Mouse (Mus musculus) olfactory bulb, adult 2 months (tissue): ENCODE measurements around the gene Csmd2. TPM values are rescaled to one million over a fixed set of nuclear protein-coding genes. Genes with fewer than 3 reads are reported as not detected.
"Not testable (repeated sequence)": the region's sequence is repeated elsewhere in the genome, so short reads cannot be mapped to it uniquely, and the experiment has no call there.

Source experiments
- H3K27ac ChIP-seq: fragments of 200-500 bp; 2 replicates; pipeline ENCODE4 v1.5.1; 2012; ENCODE audit warnings: low read depth, low read length; ENCODE audit not compliant: insufficient read depth
- H3K4me1 ChIP-seq: fragments of 200-500 bp; 2 replicates; pipeline ENCODE4 v1.6.1; 2012; ENCODE audit warnings: low read length; ENCODE audit not compliant: control insufficient read depth, insufficient read depth
- H3K4me3 ChIP-seq: fragments of 200-500 bp; 2 replicates; pipeline ENCODE4 v1.5.1; 2012; ENCODE audit warnings: mild to moderate bottlenecking, low read depth, low read length, moderate library complexity; ENCODE audit not compliant: insufficient read depth
- CTCF ChIP-seq: fragments of 200-500 bp; IDR thresholded peaks from 2 replicates; pipeline ENCODE4 v1.5.1; 2012; ENCODE audit warnings: low read depth, mild to moderate bottlenecking, low read length, moderate library complexity; ENCODE audit not compliant: insufficient read depth
- POLR2A ChIP-seq: fragments of 200-500 bp; IDR thresholded peaks from 2 replicates; pipeline ENCODE4 v1.6.1; 2012; ENCODE audit warnings: mild to moderate bottlenecking, low read depth, low read length, moderate library complexity; ENCODE audit not compliant: insufficient read depth
- WGBS: fragments of 180-500 bp; shearing (Covaris S2); methylation state at CpG from one replicate; pipeline ENCODE4 v1.1.7; 2018; 5-methylcytosine and 5-hydroxymethylcytosine counted together
- polyA plus RNA-seq: library from polyadenylated mRNA; stranded (reverse); fragments of >200 nt; gene quantifications from 2 replicates; pipeline ENCODE4 v1.2.4, GENCODE M21; 2012; ENCODE audit warnings: low replicate concordance; ENCODE audit not compliant: missing spikeins, insufficient read depth, insufficient read length

The Csmd2 gene
- polyA plus RNA-seq, 1 experiment, result not detected

DNA sequence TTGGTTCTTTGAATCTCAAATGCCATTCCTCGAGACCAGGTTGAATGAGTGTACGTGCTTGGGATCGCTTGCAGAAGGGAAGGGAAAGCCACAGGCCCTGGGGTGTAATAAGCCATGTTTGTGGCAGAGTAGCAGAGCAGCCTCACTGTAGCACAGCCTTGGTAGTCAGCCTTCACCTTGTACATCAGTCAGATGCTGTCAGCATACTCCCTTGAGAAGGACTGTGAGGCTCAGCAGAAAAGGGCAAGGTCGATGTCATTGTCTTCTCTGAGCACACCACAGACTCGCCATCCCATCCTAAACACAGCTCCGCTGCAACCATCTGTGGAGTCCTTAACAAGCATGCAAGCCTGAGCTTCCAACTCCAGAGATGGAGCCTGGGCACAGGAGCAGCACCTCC, 533.6 kb downstream of the Csmd2 start:
- 91% methylated on average over 6 of the region's 6 CpGs for WGBS
- no peak for TF ChIP-seq CTCF
- TF ChIP-seq POLR2A, result no peak
- no peak overlapping the region for H3K27ac ChIP-seq
- no peak overlapping the region for H3K4me3 ChIP-seq
- 0 out of 2 replicates have a peak, but pooled peaks cover 5% of the 10 kb centered on the region for H3K4me1 ChIP-seq

DNA sequence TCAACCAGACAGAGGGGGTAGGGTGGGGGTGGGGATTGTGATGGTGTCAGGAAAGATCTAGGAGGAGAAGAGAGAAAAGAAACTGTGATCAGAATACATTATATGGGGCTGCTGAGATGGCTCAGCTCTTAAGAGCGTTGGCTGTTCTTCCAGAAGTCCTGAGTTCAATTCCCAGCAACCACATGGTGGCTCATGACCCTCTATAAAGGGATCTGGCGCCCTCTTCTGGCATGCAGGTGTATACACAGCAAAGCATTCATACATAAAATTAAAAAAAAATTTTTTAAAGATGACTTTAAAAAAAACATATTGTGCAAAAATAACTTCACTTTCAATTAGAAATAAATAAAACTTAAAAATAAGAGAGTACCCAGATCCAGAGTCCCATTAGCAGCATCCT, 555.7 kb downstream of the Csmd2 start:
- Histone ChIP-seq H3K4me3 (no peak overlapping the region), H3K27ac (no peak overlapping the region), H3K4me1 (no peaks in the 10 kb centered on the region)
- 41% methylated on average over 2 of the region's 2 CpGs for WGBS
- TF ChIP-seq CTCF (no peak), POLR2A (no peak)

DNA sequence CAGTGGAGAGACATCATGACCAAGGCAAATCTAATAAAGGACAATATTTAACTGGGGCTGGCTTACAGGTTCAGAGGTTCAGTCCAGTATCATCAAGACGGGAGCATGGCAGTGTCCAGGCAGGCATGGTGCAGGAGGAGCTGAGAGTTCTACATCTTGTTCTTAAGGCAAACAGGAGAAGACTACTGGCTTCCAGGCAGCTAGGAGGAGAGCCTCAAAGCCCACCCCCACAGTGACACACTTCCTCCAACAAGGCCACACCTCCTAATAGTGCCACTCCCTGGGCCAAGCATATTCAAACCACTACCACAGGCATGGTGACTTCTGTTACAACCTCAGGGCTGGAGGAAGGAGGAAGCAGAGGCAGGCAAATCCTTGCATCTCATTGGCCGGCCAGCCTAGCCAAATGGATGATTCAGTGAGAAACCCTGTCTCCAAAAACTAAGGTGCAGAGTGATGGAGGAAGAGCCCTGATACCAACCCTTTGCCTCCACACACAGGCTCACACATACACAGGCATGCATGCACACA, 556.4 kb downstream of the Csmd2 start:
- not testable (repeated sequence) for H3K27ac ChIP-seq, H3K4me3 ChIP-seq, H3K4me1 ChIP-seq
- WGBS, result 88% methylated on average over 2 of the region's 2 CpGs

DNA sequence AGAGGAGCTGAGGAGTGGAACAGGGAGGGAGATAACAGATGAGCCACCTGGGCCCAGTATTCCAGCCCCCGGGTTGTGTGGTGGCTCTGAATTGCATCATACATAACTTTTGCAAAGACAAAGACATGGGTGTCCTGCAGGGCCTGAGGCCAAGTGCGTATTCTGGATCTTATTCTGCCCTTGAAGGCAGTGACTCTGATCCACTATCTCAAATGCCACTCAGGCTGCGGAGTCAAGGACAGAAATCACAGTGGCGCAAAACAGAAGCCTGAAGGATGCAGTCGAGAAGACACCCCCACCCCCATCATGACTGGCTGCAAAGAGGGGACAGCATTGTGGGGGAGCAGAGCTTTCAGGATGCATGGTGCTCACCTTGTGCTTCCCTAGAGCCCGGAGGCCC, 563.1 kb downstream of the Csmd2 start:
- TF ChIP-seq POLR2A (no peak), CTCF (no peak)
- H3K4me3 ChIP-seq, result no peak overlapping the region

DNA sequence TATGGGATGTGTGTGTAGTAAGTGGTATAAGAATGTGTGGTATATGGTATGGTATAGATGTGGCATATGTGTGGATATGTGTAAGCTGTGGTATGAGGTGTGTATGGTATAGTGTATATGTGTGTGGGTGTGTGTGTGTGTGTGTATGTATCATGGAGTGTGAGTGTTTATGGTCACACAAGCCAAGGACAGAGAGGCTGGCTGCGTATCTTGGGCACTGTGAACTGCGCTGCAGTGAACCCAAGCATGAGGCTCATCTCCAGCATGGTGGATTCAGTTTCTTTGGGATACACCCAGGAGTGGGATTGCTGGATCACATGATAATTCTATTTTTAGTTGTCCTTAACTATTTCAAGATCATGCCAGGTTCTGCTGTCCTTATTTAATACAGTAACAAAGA, 566.5 kb downstream of the Csmd2 start:
- no peak overlapping the region for H3K27ac ChIP-seq
- TF ChIP-seq POLR2A (no peak), CTCF (no peak)
- no peak overlapping the region for H3K4me3 ChIP-seq
- H3K4me1 ChIP-seq, result 0 out of 2 replicates have a peak, but pooled peaks cover 6% of the 10 kb centered on the region
- WGBS, result 95% methylated on average over 2 of the region's 2 CpGs

More for the DNA sequence above, 563.1 kb downstream of the Csmd2 start:
- Histone ChIP-seq H3K4me1 (0 out of 2 replicates have a peak, but pooled peaks cover 6% of the 10 kb centered on the region), H3K27ac (no peak overlapping the region)
- WGBS, result 86% methylated on average over 6 of the region's 6 CpGs

DNA sequence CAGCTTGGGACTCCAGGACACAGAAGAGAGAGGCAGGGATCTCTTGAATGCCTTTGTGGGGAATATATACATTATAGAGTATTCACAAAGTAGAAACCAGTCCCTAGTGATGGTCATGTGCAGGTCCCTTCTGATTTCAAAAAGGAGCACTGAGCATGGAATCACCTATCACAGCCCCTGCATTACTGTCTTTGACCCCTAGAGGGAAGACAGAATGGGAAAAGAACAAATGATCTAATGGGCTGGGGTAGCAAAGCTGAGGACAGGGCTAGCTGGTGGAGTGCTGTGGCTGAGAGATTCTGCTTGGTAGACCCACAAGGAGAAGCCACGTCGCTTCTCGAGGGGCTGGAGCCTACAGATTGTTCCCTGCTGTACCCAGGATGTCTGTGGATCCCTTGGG, 572.7 kb downstream of the Csmd2 start:
- no peak for TF ChIP-seq POLR2A
- TF ChIP-seq CTCF, result no peak
- no peak overlapping the region for H3K27ac ChIP-seq
- 92% methylated on average over 3 of the region's 3 CpGs for WGBS
- H3K4me3 ChIP-seq, result no peak overlapping the region
- no peaks in the 10 kb centered on the region for H3K4me1 ChIP-seq

DNA sequence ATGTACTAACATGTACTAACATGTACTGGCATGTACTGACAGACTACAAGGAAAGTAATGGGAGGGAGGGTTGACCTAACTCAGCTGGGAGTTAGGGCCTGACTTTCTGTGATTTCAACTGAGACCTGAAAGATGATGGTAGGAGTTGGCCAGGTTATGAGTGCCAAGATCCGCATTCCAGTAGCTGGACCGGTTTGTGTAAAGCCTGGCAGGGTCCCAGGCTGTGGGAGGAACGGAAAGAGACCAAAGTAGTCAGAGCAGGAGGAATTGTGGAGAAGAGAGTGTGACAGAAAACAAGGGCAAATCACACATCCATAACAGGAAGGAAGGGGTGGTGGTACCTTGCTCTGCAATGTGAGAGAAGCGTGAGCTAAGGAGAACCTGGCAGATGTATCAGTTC, 588.2 kb downstream of the Csmd2 start:
- WGBS, result 71% methylated on average over 4 of the region's 4 CpGs
- no peak for TF ChIP-seq POLR2A
- no peak for TF ChIP-seq CTCF
- no peak overlapping the region for H3K4me3 ChIP-seq
- no peaks in the 10 kb centered on the region for H3K4me1 ChIP-seq
- no peak overlapping the region for H3K27ac ChIP-seq

DNA sequence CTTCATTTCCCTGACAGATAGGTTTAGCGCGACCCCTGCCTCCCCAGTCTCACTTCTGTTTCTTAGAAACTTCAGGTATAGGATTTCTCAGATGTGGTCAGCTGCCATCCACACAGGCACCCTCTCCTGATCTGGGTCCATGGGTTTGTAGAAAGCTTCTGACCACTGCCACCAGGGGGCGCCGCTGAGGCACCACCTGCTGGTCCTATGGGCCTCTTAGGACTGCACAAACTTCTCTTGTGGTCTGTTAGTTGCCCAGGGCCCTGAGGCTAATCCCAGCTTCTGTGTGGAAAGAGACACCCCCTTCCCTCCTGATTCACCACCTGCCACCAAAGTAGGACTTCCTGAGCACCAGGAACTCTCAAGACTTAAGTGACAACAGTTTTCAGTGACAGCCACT, 591.5 kb downstream of the Csmd2 start:
- whole genome bisulfite sequencing, result 61% methylated on average over 4 of the region's 4 CpGs
- H3K27ac ChIP-seq, result no peak overlapping the region
- H3K4me3 ChIP-seq, result no peak overlapping the region
- H3K4me1 ChIP-seq, result no peaks in the 10 kb centered on the region
- TF ChIP-seq POLR2A (no peak), CTCF (peak; percentile 53; the same call in 1 of the 2 replicates)

DNA sequence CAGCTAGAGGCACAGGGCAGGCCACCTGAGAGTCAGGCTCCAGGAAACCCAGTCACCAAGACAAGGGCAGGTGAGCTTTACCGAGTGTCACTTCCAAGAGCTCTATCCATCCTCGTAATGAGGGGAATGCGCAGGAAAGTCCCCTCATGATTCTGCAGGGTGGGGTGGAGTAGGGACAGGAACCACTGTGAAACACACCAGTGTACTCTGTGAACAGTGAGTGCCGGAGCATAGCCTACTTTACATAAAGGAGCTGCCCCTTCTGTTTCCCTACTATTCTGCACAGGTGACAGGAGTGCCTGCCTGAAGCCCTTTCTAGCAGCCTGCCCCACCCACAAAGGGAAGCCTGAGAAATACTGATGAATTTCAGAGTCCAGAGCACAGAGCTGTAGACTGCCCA, 605.6 kb downstream of the Csmd2 start:
- H3K4me1 ChIP-seq, result no peaks in the 10 kb centered on the region
- no peak for TF ChIP-seq POLR2A
- TF ChIP-seq CTCF, result no peak
- WGBS, result 98% methylated on average over 4 of the region's 4 CpGs
- no peak overlapping the region for H3K4me3 ChIP-seq
- no peak overlapping the region for H3K27ac ChIP-seq

DNA sequence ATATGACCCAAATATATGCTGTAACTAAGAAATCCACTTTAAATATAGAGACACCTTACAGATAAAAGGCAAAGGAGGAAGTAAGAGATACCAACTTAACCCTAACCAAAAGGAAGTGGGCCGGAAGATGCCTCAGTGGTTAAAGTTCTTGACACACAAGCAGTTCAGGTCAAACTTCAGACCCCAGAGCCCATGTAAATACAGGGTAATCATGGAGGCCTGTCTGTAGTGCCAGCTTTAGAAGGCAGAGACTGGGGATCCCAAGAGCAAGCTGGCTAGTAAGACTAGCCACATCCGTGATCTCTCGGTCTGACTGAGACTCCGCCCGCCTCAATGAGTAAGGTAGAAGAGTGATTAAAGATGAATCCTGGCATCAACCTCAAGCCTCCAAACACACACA, 606.4 kb downstream of the Csmd2 start:
- TF ChIP-seq CTCF, result no peak
- no peak for TF ChIP-seq POLR2A
- no peaks in the 10 kb centered on the region for H3K4me1 ChIP-seq
- H3K4me3 ChIP-seq, result no peak overlapping the region
- no peak overlapping the region for H3K27ac ChIP-seq
- 98% methylated on average over 5 of the region's 5 CpGs for WGBS
